Mouse (Mus musculus): ENCODE results near the gene Tex44.

The Tex44 gene

GRCm38 (mm10) chr1:86426128-86426527, at the start of gene Tex44, which contains the start of gene Nmur1:
TSS of gene Tex44 (plus strand) at chr1:86426329.
TSS of gene Nmur1 (minus strand) at chr1:86426228.
- no peak for DNase-seq

GRCm38 (mm10) chr1:86376354-86376753, 49.8 kb upstream of the Tex44 start:
- no peak for DNase-seq

GRCm38 (mm10) chr1:86378662-86379061, 47.5 kb upstream of the Tex44 start:
- DNase-seq: no peak

- no peak for DNase-seq
Observed at GRCm38 (mm10) chr1:86379161-86379569, 47.0 kb upstream of the Tex44 start.

- peak; percentile 38 to 56 for DNase-seq
Observed at GRCm38 (mm10) chr1:86381027-86381426, 45.1 kb upstream of the Tex44 start.

GRCm38 (mm10) chr1:86389230-86389629, 36.9 kb upstream of the Tex44 start:
- DNase-seq: peak; percentile 74 to 82

GRCm38 (mm10) chr1:86391425-86391824, 34.7 kb upstream of the Tex44 start:
- DNase-seq: peak; percentile 45 to 58

- DNase-seq: no peak
Observed at GRCm38 (mm10) chr1:86393219-86393618, 32.9 kb upstream of the Tex44 start.

- no peak for DNase-seq
Observed at GRCm38 (mm10) chr1:86394246-86394645, 31.9 kb upstream of the Tex44 start.

GRCm38 (mm10) chr1:86395897-86396296, 30.2 kb upstream of the Tex44 start:
- DNase-seq: no peak

GRCm38 (mm10) chr1:86397621-86398020, 28.5 kb upstream of the Tex44 start:
- DNase-seq: no peak

GRCm38 (mm10) chr1:86398222-86398621, 27.9 kb upstream of the Tex44 start:
- DNase-seq: no peak

- no peak for DNase-seq
Observed at GRCm38 (mm10) chr1:86399322-86399721, 26.8 kb upstream of the Tex44 start.

GRCm38 (mm10) chr1:86400096-86400754, 25.9 kb upstream of the Tex44 start:
- DNase-seq: no peak

- peak in 1 of 2 experiments; percentile 15 for DNase-seq
Observed at GRCm38 (mm10) chr1:86404834-86405233, 21.3 kb upstream of the Tex44 start.

- DNase-seq: no peak
Observed at GRCm38 (mm10) chr1:86406313-86406712, 19.8 kb upstream of the Tex44 start.

GRCm38 (mm10) chr1:86406914-86407313, 19.2 kb upstream of the Tex44 start:
- no peak for DNase-seq

- DNase-seq: no peak
Observed at GRCm38 (mm10) chr1:86408515-86408914, 17.6 kb upstream of the Tex44 start.

GRCm38 (mm10) chr1:86409476-86409875, 16.7 kb upstream of the Tex44 start:
- no peak for DNase-seq

- no peak for DNase-seq
Observed at GRCm38 (mm10) chr1:86414715-86415114, 11.4 kb upstream of the Tex44 start.

- no peak for DNase-seq
Observed at GRCm38 (mm10) chr1:86415144-86415543, 11.0 kb upstream of the Tex44 start.

- DNase-seq: peak in 1 of 2 experiments; percentile 42
Observed at GRCm38 (mm10) chr1:86415612-86416184, 10.4 kb upstream of the Tex44 start.

GRCm38 (mm10) chr1:86416321-86416720, 9.8 kb upstream of the Tex44 start:
- DNase-seq: peak; percentile 29 to 46

- DNase-seq: no peak
Observed at GRCm38 (mm10) chr1:86421007-86421406, 5.1 kb upstream of the Tex44 start.

GRCm38 (mm10) chr1:86423879-86424278, 2.2 kb upstream of the Tex44 start:
- DNase-seq: no peak
